Mouse (Mus musculus): ENCODE data around the gene Uba7. TPM values are rescaled to one million over a fixed set of nuclear protein-coding genes. Genes with fewer than 3 reads are reported as not detected.

Uba7 gene
- total and polyA plus RNA-seq, 3 experiments: 21.3 to 27.8 (median 26.0) TPM

DNA sequence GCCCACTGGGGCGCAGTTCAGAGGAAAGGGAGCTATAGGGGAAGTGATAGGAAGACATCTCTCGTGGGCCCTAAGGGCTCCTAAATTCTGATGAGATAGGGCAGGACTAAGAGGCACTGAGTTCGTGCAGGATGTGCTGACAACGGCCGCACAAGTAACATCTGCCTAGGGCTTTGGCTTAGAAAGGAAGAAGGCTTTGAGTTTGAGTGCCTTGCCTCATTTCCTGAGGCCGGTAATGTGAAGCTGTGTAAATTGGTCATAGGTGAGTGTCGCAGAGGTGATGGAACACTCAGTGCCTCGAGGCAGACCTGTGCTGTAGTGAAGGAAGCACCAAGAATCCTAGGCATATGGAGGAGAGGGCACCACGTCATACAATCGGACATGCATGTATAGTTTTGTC is 8.6 kb upstream of the Uba7 start:
- H3K27me3 ChIP-seq (replicated peaks): no peaks in the 10 kb centered on the region
- H3K4me1 ChIP-seq (ENCODE audit: control insufficient read depth in 1 of 2, insufficient read depth in 2 of 2): peaks cover 3 to 13% of the 10 kb centered on the region in 2 experiments
- H3K36me3 ChIP-seq (replicated peaks in 1 of 2; ENCODE audit: control insufficient read depth in 1 of 2, insufficient read depth in 1 of 2, low read length in 1 of 2): peaks cover 65 to 95% of the 10 kb centered on the region in 2 experiments
- H3K79me2 ChIP-seq (replicated peaks; ENCODE audit: control insufficient read depth, extremely low read depth, insufficient read depth, poor library complexity, severe bottlenecking): no peaks in the 10 kb centered on the region
- dilution Hi-C loops (cut with MboI; ENCODE audit: extremely low pct_ligation_motif_present, extremely low pct_unique_long_range_greater_than_20kb, low sequenced_read_pairs): no loop called here
- no peak overlapping the region for H3K27ac ChIP-seq (ENCODE audit: insufficient read depth, low read depth)
- in situ Hi-C loops (cut with MboI; ENCODE audit: low pct_ligation_motif_present, low pct_unique_long_range_greater_than_20kb, low sequenced_read_pairs): loop anchor here (5.0 kb wide), 1 partner anchor 91 kb away; no protein-coding TSS in a partner anchor
- no peak for TF ChIP-seq JUND (conservative IDR thresholded peaks at IDR 0.05; ENCODE audit: low read depth, low read length)
- TF ChIP-seq ETS1 (conservative IDR thresholded peaks at IDR 0.05; ENCODE audit: low read depth, low read length): no peak
- no peak for TF ChIP-seq SMC3 (IDR thresholded peaks at IDR 0.05; ENCODE audit: low read depth, low read length)
- TF ChIP-seq ZKSCAN1 (IDR thresholded peaks at IDR 0.05; ENCODE audit: borderline replicate concordance, low read depth, low read length): no peak
- no peak for TF ChIP-seq MXI1 (IDR thresholded peaks at IDR 0.05; ENCODE audit: low read depth, low read length)
- TF ChIP-seq E2F4 (IDR thresholded peaks at IDR 0.05; ENCODE audit: insufficient replicate concordance, low read depth, low read length): no peak
- TF ChIP-seq GABPA (IDR thresholded peaks at IDR 0.05; ENCODE audit: insufficient replicate concordance, low read depth, low read length): no peak
- TF ChIP-seq SIN3A (IDR thresholded peaks at IDR 0.05; ENCODE audit: low read length): no peak
- no peak for TF ChIP-seq USF2 (conservative IDR thresholded peaks at IDR 0.05; ENCODE audit: low read depth, low read length)
- TF ChIP-seq PAX5 (IDR thresholded peaks at IDR 0.05; ENCODE audit: low read length): no peak
- no peak for TF ChIP-seq ZMIZ1 (IDR thresholded peaks at IDR 0.05; ENCODE audit: low read depth, low read length)
- TF ChIP-seq POLR2AphosphoS2 (IDR thresholded peaks at IDR 0.05; ENCODE audit: low read depth, low read length): no peak
- no peak for TF ChIP-seq ELF1 (IDR thresholded peaks at IDR 0.05; ENCODE audit: low read depth, low read length)
- no peak for TF ChIP-seq USF1 (IDR thresholded peaks at IDR 0.05; ENCODE audit: low read depth, low read length)
- no peak for TF ChIP-seq NRF1 (IDR thresholded peaks at IDR 0.05; ENCODE audit: low read depth, low read length)
- no peak for TF ChIP-seq ZNF384 (IDR thresholded peaks at IDR 0.05; ENCODE audit: low read depth, low read length)
- H3K9me3 ChIP-seq (replicated peaks; ENCODE audit: low read length): no peaks in the 10 kb centered on the region
- H3K4me2 ChIP-seq (ENCODE audit: insufficient read depth, low read depth, poor library complexity, severe bottlenecking): no peak overlapping the region
- DNase-seq (ENCODE audit: extremely low read depth): no peak
- H3K9ac ChIP-seq (ENCODE audit: insufficient read depth, low read depth): no peak overlapping the region
- no peak overlapping the region for H3K4me3 ChIP-seq (replicated peaks in 1 of 3; ENCODE audit: low read depth in 2 of 3, low read length in 2 of 3, poor library complexity in 1 of 3)

DNA sequence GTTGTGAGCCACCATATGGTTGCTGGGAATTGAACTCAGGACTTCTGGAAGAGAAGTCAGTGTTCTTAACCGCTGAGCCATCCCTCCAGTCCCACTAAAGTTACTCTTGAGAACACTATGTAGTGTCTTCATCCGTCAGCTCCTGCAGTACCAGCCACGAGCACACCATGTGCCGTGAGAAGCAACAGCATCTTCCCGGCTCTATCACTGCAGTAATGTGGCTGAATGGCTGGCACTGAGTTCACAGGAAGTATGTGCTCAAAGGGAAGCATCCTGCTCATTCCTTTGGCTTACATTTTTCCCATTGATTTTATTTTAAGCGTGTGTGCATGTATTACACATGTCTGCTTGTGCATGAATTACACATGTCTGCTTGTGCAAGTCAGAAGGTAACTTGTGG is 7.9 kb upstream of the Uba7 start:
- H3K27me3 ChIP-seq (replicated peaks): no peaks in the 10 kb centered on the region
- TF ChIP-seq CHD2 (IDR thresholded peaks at IDR 0.05; ENCODE audit: low read length) (no peak), GABPA (IDR thresholded peaks at IDR 0.05; ENCODE audit: insufficient replicate concordance, low read depth, low read length) (no peak), UBTF (IDR thresholded peaks at IDR 0.05; ENCODE audit: low read depth, low read length) (no peak), MEF2A (IDR thresholded peaks at IDR 0.05; ENCODE audit: borderline replicate concordance, low read depth, low read length) (no peak), MAFK (IDR thresholded peaks at IDR 0.05; ENCODE audit: insufficient replicate concordance, low read length) (no peak), E2F4 (IDR thresholded peaks at IDR 0.05; ENCODE audit: insufficient replicate concordance, low read depth, low read length) (no peak), MXI1 (IDR thresholded peaks at IDR 0.05; ENCODE audit: low read depth, low read length) (no peak), KAT2A (IDR thresholded peaks at IDR 0.05; ENCODE audit: insufficient replicate concordance, low read length) (no peak), ZC3H11A (IDR thresholded peaks at IDR 0.05; ENCODE audit: low read depth, low read length) (no peak), TBP (conservative IDR thresholded peaks at IDR 0.05; ENCODE audit: low read depth, low read length) (no peak), SMC3 (IDR thresholded peaks at IDR 0.05; ENCODE audit: low read depth, low read length) (no peak), EP300 (IDR thresholded peaks at IDR 0.05; ENCODE audit: low read length) (no peak), CHD1 (IDR thresholded peaks at IDR 0.05; ENCODE audit: low read depth, low read length) (no peak), IRF4 (IDR thresholded peaks at IDR 0.05; ENCODE audit: low read depth, low read length) (no peak), JUND (conservative IDR thresholded peaks at IDR 0.05; ENCODE audit: low read depth, low read length) (no peak), POLR2A (IDR thresholded peaks at IDR 0.05; ENCODE audit: low read depth, low read length) (no peak), NELFE (IDR thresholded peaks at IDR 0.05; ENCODE audit: low read depth, low read length) (no peak), MAX (IDR thresholded peaks at IDR 0.05; ENCODE audit: low read length) (no peak), SIN3A (IDR thresholded peaks at IDR 0.05; ENCODE audit: low read length) (no peak), POLR2AphosphoS2 (IDR thresholded peaks at IDR 0.05; ENCODE audit: low read depth, low read length) (no peak)
- no peak for DNase-seq (ENCODE audit: extremely low read depth)
- H3K79me2 ChIP-seq (replicated peaks; ENCODE audit: control insufficient read depth, extremely low read depth, insufficient read depth, poor library complexity, severe bottlenecking): no peaks in the 10 kb centered on the region
- in situ Hi-C loops (cut with MboI; ENCODE audit: low pct_ligation_motif_present, low pct_unique_long_range_greater_than_20kb, low sequenced_read_pairs): loop anchor here (5.0 kb wide), 1 partner anchor 90 kb away; no protein-coding TSS in a partner anchor
- H3K4me2 ChIP-seq (ENCODE audit: insufficient read depth, low read depth, poor library complexity, severe bottlenecking): no peak overlapping the region
- peaks cover 0 to 5% of the 10 kb centered on the region in 2 experiments; a peak in 2 of 4 replicates for H3K4me1 ChIP-seq (ENCODE audit: control insufficient read depth in 1 of 2, insufficient read depth in 2 of 2)
- no peak overlapping the region for H3K27ac ChIP-seq (ENCODE audit: insufficient read depth, low read depth)
- H3K9ac ChIP-seq (ENCODE audit: insufficient read depth, low read depth): no peak overlapping the region
- no peaks in the 10 kb centered on the region for H3K9me3 ChIP-seq (replicated peaks; ENCODE audit: low read length)
- no peak overlapping the region for H3K4me3 ChIP-seq (replicated peaks in 1 of 3; ENCODE audit: low read depth in 2 of 3, low read length in 2 of 3, poor library complexity in 1 of 3)
- dilution Hi-C loops (cut with MboI; ENCODE audit: extremely low pct_ligation_motif_present, extremely low pct_unique_long_range_greater_than_20kb, low sequenced_read_pairs): no loop called here
- H3K36me3 ChIP-seq (replicated peaks in 1 of 2; ENCODE audit: control insufficient read depth in 1 of 2, insufficient read depth in 1 of 2, low read length in 1 of 2): peaks cover 63 to 95% of the 10 kb centered on the region in 2 experiments
